Mouse (Mus musculus) CH12.LX (cell line): ENCODE results near the gene H2-Ab1.

Experiments used
- CHD2 ChIP-seq: IDR thresholded peaks from 2 replicates; pipeline ENCODE4 v1.6.1; 2011; ENCODE audit warnings: low read length, improper control_type of control experiment
- MAX ChIP-seq: IDR thresholded peaks from 2 replicates; pipeline ENCODE4 v1.6.1; 2011; ENCODE audit warnings: low read length, improper control_type of control experiment

DNA sequence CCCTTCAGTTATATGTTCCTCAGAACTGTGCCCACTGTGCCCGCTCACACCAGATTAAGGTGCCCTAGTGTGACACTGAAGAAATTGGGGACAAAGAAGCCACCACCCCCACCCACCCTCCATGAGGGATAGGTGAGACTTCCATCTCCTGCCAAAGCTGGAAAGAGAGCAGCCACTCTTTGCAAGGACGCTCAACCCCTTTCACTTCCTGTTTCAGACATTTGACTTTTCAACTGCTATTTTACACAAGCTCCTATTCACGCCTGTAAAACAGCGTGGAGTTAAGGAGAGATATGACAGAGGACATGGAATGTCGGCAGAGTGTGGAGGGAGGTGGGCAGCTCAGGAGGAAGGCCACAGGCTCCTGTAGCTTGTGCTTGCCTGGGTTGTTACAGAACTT lies 29.0 kb downstream of the H2-Ab1 start:
- TF ChIP-seq MAX = no peak
- TF ChIP-seq CHD2 = no peak
